Mouse (Mus musculus) hindbrain, embryonic 12.5 days (tissue): ENCODE measurements around the gene Vmn1r203. TPM values are rescaled to one million over a fixed set of nuclear protein-coding genes. Genes with fewer than 3 reads are reported as not detected.
"Not testable (repeated sequence)": the region's sequence is repeated elsewhere in the genome, so short reads cannot be mapped to it uniquely, and the experiment has no call there.

Experiments
- ATAC-seq: fragments of 200-750 bp; cut with Nextera tagmentation; 2 replicates; pipeline ENCODE4 v1.8.0; 2017; ENCODE audit warnings: moderate TSS enrichment; ENCODE audit not compliant: low FRiP score
- H3K27ac ChIP-seq: fragments of 300-500 bp; sonication (generic); 2 replicates; pipeline ENCODE4 v1.5.1; 2016; ENCODE audit warnings: mild to moderate bottlenecking
- H3K27me3 ChIP-seq: fragments of 300-500 bp; sonication (generic); 2 replicates; pipeline ENCODE4 v1.6.1; 2016; ENCODE audit warnings: mild to moderate bottlenecking
- H3K36me3 ChIP-seq: fragments of 300-500 bp; sonication (generic); 2 replicates; pipeline ENCODE4 v1.6.1; 2016; ENCODE audit warnings: mild to moderate bottlenecking
- H3K4me1 ChIP-seq: fragments of 300-500 bp; sonication (generic); 2 replicates; pipeline ENCODE4 v1.6.1; 2016
- H3K4me2 ChIP-seq: fragments of 300-500 bp; sonication (generic); replicated peaks from 2 replicates; pipeline ENCODE4 v1.6.1; 2016; ENCODE audit warnings: mild to moderate bottlenecking
- H3K4me3 ChIP-seq: fragments of 300-500 bp; sonication (generic); 2 replicates; pipeline ENCODE4 v1.5.1; 2016; ENCODE audit warnings: mild to moderate bottlenecking
- H3K9ac ChIP-seq: fragments of 300-500 bp; sonication (generic); 2 replicates; pipeline ENCODE4 v1.6.1; 2016; ENCODE audit warnings: mild to moderate bottlenecking, moderate library complexity
- H3K9me3 ChIP-seq: fragments of 300-500 bp; sonication (generic); replicated peaks from 2 replicates; pipeline ENCODE4 v1.6.1; 2016; ENCODE audit warnings: mild to moderate bottlenecking
- WGBS: fragments of 180-500 bp; shearing (Covaris S2); methylation state at CpG from one replicate; pipeline ENCODE4 v1.1.7; 2016; 5-methylcytosine and 5-hydroxymethylcytosine counted together
- polyA plus RNA-seq: library from polyadenylated mRNA; unstranded; fragments of >200 nt; fragmentation: Nextera tagmentation; extraction: Ambion mirVana; gene quantifications from 2 replicates; pipeline ENCODE4 v1.2.1, GENCODE M21; 2016

Gene Vmn1r203
- not detected in 2 replicates for polyA plus RNA-seq

- Histone ChIP-seq H3K4me3 (no peak within 1 kb of the TSS), H3K4me2 (no peak within 1 kb of the TSS), H3K4me1 (no peaks in the 10 kb centered on the region), H3K9ac (no peak within 1 kb of the TSS), H3K27me3 (no peaks in the 10 kb centered on the region), H3K27ac (no peak within 1 kb of the TSS), H3K9me3 (no peaks in the 10 kb centered on the region), H3K36me3 (no peaks in the 10 kb centered on the region)
- ATAC-seq: no peak
Observed at GRCm38 (mm10) chr13:22517814-22518213, at the start of gene Vmn1r203. Gene Vmn1r203 (plus strand): TSS chr13:22518114.

- Histone ChIP-seq H3K4me3 (no peak within 1 kb of the TSS), H3K36me3 (no peaks in the 10 kb centered on the region), H3K27ac (no peak within 1 kb of the TSS), H3K4me1 (no peaks in the 10 kb centered on the region), H3K9me3 (no peaks in the 10 kb centered on the region), H3K4me2 (no peak within 1 kb of the TSS), H3K9ac (no peak within 1 kb of the TSS), H3K27me3 (no peaks in the 10 kb centered on the region)
- 70% methylated on average over 1 of the region's 1 CpGs for WGBS
- no peak for ATAC-seq
Observed at GRCm38 (mm10) chr13:22471623-22472022, 46.3 kb upstream of the Vmn1r203 start, which contains the start of gene Vmn1r201. Gene Vmn1r201 (plus strand): TSS chr13:22471923.

GRCm38 (mm10) chr13:22502431-22502830 lies 15.5 kb upstream of the Vmn1r203 start:
- Histone ChIP-seq H3K4me2 (no peak overlapping the region), H3K27me3 (no peaks in the 10 kb centered on the region), H3K36me3 (no peaks in the 10 kb centered on the region), H3K4me1 (no peaks in the 10 kb centered on the region), H3K27ac (no peak overlapping the region), H3K4me3 (no peak overlapping the region), H3K9me3 (no peaks in the 10 kb centered on the region), H3K9ac (no peak overlapping the region)
- 55% methylated on average over 3 of the region's 3 CpGs for WGBS
- no peak for ATAC-seq

GRCm38 (mm10) chr13:22505281-22505680 lies 12.6 kb upstream of the Vmn1r203 start, which contains the start of gene Vmn1r202:
Gene Vmn1r202 (minus strand): TSS chr13:22505381.
- Histone ChIP-seq H3K27me3 (no peaks in the 10 kb centered on the region), H3K4me1 (no peaks in the 10 kb centered on the region), H3K36me3 (no peaks in the 10 kb centered on the region), H3K27ac (no peak within 1 kb of the TSS), H3K9me3 (no peaks in the 10 kb centered on the region), H3K9ac (no peak within 1 kb of the TSS), H3K4me2 (no peak within 1 kb of the TSS), H3K4me3 (no peak within 1 kb of the TSS)
- no peak for ATAC-seq

- not testable (repeated sequence) for H3K36me3 ChIP-seq, H3K9me3 ChIP-seq, H3K9ac ChIP-seq, ATAC-seq, H3K4me3 ChIP-seq, H3K27ac ChIP-seq, H3K4me1 ChIP-seq, H3K4me2 ChIP-seq, H3K27me3 ChIP-seq
- WGBS: 60% methylated on average over 1 of the region's 1 CpGs
Observed at GRCm38 (mm10) chr13:22552898-22553297, 35.0 kb downstream of the Vmn1r203 start, which contains the start of gene Vmn1r204. Gene Vmn1r204 (plus strand): TSS chr13:22553198.

GRCm38 (mm10) chr13:22574911-22575310 lies 57.0 kb downstream of the Vmn1r203 start:
- not testable (repeated sequence) for H3K4me3 ChIP-seq, H3K4me2 ChIP-seq, H3K27ac ChIP-seq, ATAC-seq, H3K9me3 ChIP-seq, H3K27me3 ChIP-seq, H3K9ac ChIP-seq, H3K4me1 ChIP-seq, H3K36me3 ChIP-seq
- 71% methylated on average over 3 of the region's 3 CpGs for WGBS

Other genes starting within 250 kb of the Vmn1r203 start
- not detected in 2 replicates for gene Vmn1r195, start 247.6 kb upstream of the Vmn1r203 start, polyA plus RNA-seq
- not detected in 2 replicates for gene Vmn1r196, start 228.2 kb upstream of the Vmn1r203 start, polyA plus RNA-seq
- gene Vmn1r197, start 193.5 kb upstream of the Vmn1r203 start, polyA plus RNA-seq: not detected in 2 replicates
- gene Vmn1r198, start 167.8 kb upstream of the Vmn1r203 start, polyA plus RNA-seq: not detected in 2 replicates
- gene Vmn1r199, start 138.3 kb upstream of the Vmn1r203 start, polyA plus RNA-seq: not detected in 2 replicates
- not detected in 2 replicates for gene Vmn1r200, start 127.7 kb upstream of the Vmn1r203 start, polyA plus RNA-seq
- gene Vmn1r201, start 46.2 kb upstream of the Vmn1r203 start, polyA plus RNA-seq: not detected in 2 replicates
- not detected in 2 replicates for gene Vmn1r202, start 12.7 kb upstream of the Vmn1r203 start, polyA plus RNA-seq
- not detected in 2 replicates for gene Vmn1r204, start 35.1 kb downstream of the Vmn1r203 start, polyA plus RNA-seq
- gene Vmn1r205, start 74.9 kb downstream of the Vmn1r203 start, polyA plus RNA-seq: not detected in 2 replicates
- gene Vmn1r206, start 106.1 kb downstream of the Vmn1r203 start, polyA plus RNA-seq: not detected in 2 replicates
- gene Vmn1r207-ps, start 211.5 kb downstream of the Vmn1r203 start, polyA plus RNA-seq: not detected in 2 replicates